8 mouse cellular contexts compared by ENCODE assay signal in the genomic region with DNA sequence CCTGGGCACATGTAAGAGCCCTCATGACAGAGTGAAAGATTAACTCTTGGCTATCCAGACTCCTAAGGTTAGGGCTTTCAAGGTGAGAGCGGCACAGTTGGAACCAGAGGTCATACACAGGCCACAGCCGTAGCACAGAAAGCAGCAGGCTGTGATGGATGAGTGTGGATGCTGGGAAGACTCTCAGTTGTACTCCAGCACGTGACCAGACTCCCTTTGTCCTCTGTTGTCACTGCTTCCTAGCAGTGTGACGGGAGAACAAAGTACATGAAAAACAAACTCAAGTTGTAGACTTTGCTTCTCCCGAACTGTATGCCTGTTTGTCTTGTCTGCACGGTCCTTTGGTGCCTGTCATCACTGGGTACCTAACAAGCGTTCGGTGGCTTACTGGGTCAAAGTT. TPM values are rescaled to one million over a fixed set of nuclear protein-coding genes. Genes with fewer than 3 reads are reported as not detected.
A peak's percentile ranks its signal among the peaks of the same experiment; 100 is the strongest.
DNase-seq lines count a peak whose midpoint lies in the region; ATAC-seq and TF ChIP-seq lines count a peak whose summit lies in the region.

No protein-coding gene starts in this region.

- H3K36me3 ChIP-seq in heart, adult 2 months (ENCODE audit: control insufficient read depth, insufficient read depth, low read length): peaks cover 4% of the 10 kb centered on the region
- H3K36me3 ChIP-seq in heart, embryonic 16.5 days (ENCODE audit: control insufficient read depth, insufficient read depth): no peaks in the 10 kb centered on the region
- no peaks in the 10 kb centered on the region for H3K36me3 ChIP-seq in neural tube, embryonic 13.5 days

- TF ChIP-seq EP300 in heart, adult 2 months (IDR thresholded peaks at IDR 0.05; ENCODE audit: insufficient read depth, low read depth, low read length): no peak

- 44% methylated on average over 8 of the region's 8 CpGs for WGBS in heart, adult 2 months
- 24% methylated on average over 8 of the region's 8 CpGs for WGBS in heart, embryonic 16.5 days
- 7% methylated on average over 8 of the region's 8 CpGs for WGBS in neural tube, embryonic 13.5 days

- H3K27ac ChIP-seq in heart, adult 2 months: peak overlapping the region; percentile 62
- peak overlapping the region; percentile 46; the same call in 1 of the 2 replicates for H3K27ac ChIP-seq in heart, embryonic 16.5 days (ENCODE audit: low read length)
- H3K27ac ChIP-seq in neural tube, embryonic 13.5 days (replicated peaks): 0 out of 2 replicates have a peak overlapping the region, but pooled peaks have one; percentile 46

- TF ChIP-seq CTCF in heart, adult 2 months (IDR thresholded peaks at IDR 0.05): no peak

- H3K9me3 ChIP-seq in heart, embryonic 16.5 days (replicated peaks; ENCODE audit: control insufficient read depth, low read length): no peaks in the 10 kb centered on the region
- H3K9me3 ChIP-seq in neural tube, embryonic 13.5 days: no peaks in the 10 kb centered on the region

- intact Hi-C loops in heart, adult 2 months (cut with DNase I): loop anchor here (10.0 kb wide), 2 partner anchors 54 to 254 kb away; no protein-coding TSS in a partner anchor

- no peak overlapping the region for H3K4me3 ChIP-seq in heart, adult 2 months
- H3K4me3 ChIP-seq in heart, embryonic 16.5 days (ENCODE audit: low read length): peak overlapping the region; percentile 10; the same call in 1 of the 2 replicates
- no peak overlapping the region for H3K4me3 ChIP-seq in neural tube, embryonic 13.5 days

- peaks cover 6% of the 10 kb centered on the region for H3K4me1 ChIP-seq in heart, adult 2 months (ENCODE audit: control insufficient read depth, insufficient read depth, low read length)
- H3K4me1 ChIP-seq in heart, embryonic 16.5 days (ENCODE audit: control insufficient read depth, insufficient read depth, low read length): peaks cover 31% of the 10 kb centered on the region
- H3K4me1 ChIP-seq in neural tube, embryonic 13.5 days (replicated peaks): peaks cover 29% of the 10 kb centered on the region

- DNase-seq in heart, adult 2 months: peak in 1 of 2 experiments; percentile 5
- no peak for DNase-seq in heart, adult 11 months
- peak; percentile 76 to 87 for DNase-seq in kidney, postnatal 36 days
- no peak for DNase-seq in spleen, postnatal 36 days (ENCODE audit: low spot score in 2 of 2)
- DNase-seq in ovary, postnatal 36 days (ENCODE audit: low spot score): no peak
- no peak for DNase-seq in B cell, adult 2 months

- no peak for TF ChIP-seq POLR2A in heart, adult 2 months (IDR thresholded peaks at IDR 0.05; ENCODE audit: insufficient read depth, low read depth, low read length)

- ATAC-seq in heart, embryonic 16.5 days (replicated peaks; ENCODE audit: extremely low read depth, insufficient read depth, low FRiP score): no peak
- ATAC-seq in neural tube, embryonic 13.5 days (ENCODE audit: low read depth): peak; percentile 48; the same call in 1 of the 2 replicates

- H3K27me3 ChIP-seq in heart, adult 2 months (ENCODE audit: control insufficient read depth, insufficient read depth, low read length): no peaks in the 10 kb centered on the region
- H3K27me3 ChIP-seq in heart, embryonic 16.5 days (ENCODE audit: control insufficient read depth, insufficient read depth, low read length): no peaks in the 10 kb centered on the region
- no peaks in the 10 kb centered on the region for H3K27me3 ChIP-seq in neural tube, embryonic 13.5 days

- H3K4me2 ChIP-seq in heart, embryonic 16.5 days (ENCODE audit: low read depth, low read length): peak overlapping the region; percentile 40
- peak overlapping the region; percentile 35 for H3K4me2 ChIP-seq in neural tube, embryonic 13.5 days

- H3K79me2 ChIP-seq in heart, adult 2 months (replicated peaks; ENCODE audit: control insufficient read depth, insufficient read depth, low read length): peaks cover 2% of the 10 kb centered on the region; the same call in 1 of the 2 replicates

- H3K9ac ChIP-seq in heart, adult 2 months (ENCODE audit: low read depth, low read length): peak overlapping the region; percentile 8
- peak overlapping the region; percentile 29; the same call in 1 of the 2 replicates for H3K9ac ChIP-seq in heart, embryonic 16.5 days (ENCODE audit: low read length)
- H3K9ac ChIP-seq in neural tube, embryonic 13.5 days: no peak overlapping the region

RNA-seq across cellular contexts. Expression of a gene that starts 1.8 kb away (rescaled TPM):
- total RNA-seq in heart, adult 2 months (2021): 100 to 1,000 TPM; 150 to 177 TPM
- polyA plus RNA-seq in heart, adult 2 months (2012; rRNA removed): 58.8 and 95.8 TPM in 2 replicates
- polyA plus RNA-seq in heart, embryonic 16.5 days (2015; fragmentation: Nextera tagmentation; extraction: Ambion mirVana): 16.9 and 20.0 TPM in 2 replicates
- polyA plus RNA-seq in neural tube, embryonic 13.5 days (2015; fragmentation: Nextera tagmentation; extraction: Ambion mirVana): 6.5 and 6.9 TPM in 2 replicates

Comparison
In these comparisons a context has a peak if more than half of its experiments do, and no peak if none do; other contexts are left out.
1. DNase-seq: peak in kidney, postnatal 36 days (2 of 2); none in heart, adult 11 months (single experiment), spleen, postnatal 36 days (0 of 2), ovary, postnatal 36 days (single experiment) and B cell, adult 2 months (0 of 2).
2. Peak in every context shown above with its lines, with median percentiles within 50 percentile points of each other: H3K27ac ChIP-seq.